Mouse (Mus musculus): Measurements from ENCODE around the gene Rnf8. TPM values are rescaled to one million over a fixed set of nuclear protein-coding genes. Genes with fewer than 3 reads are reported as not detected.
A peak's percentile ranks its signal among the peaks of the same experiment; 100 is the strongest.
"Not testable (repeated sequence)": the region's sequence is repeated elsewhere in the genome, so short reads cannot be mapped to it uniquely, and the experiment has no call there.

Rnf8 gene
- polyA plus RNA-seq, 1 experiment from 2014 or later = 63.7 TPM

DNA sequence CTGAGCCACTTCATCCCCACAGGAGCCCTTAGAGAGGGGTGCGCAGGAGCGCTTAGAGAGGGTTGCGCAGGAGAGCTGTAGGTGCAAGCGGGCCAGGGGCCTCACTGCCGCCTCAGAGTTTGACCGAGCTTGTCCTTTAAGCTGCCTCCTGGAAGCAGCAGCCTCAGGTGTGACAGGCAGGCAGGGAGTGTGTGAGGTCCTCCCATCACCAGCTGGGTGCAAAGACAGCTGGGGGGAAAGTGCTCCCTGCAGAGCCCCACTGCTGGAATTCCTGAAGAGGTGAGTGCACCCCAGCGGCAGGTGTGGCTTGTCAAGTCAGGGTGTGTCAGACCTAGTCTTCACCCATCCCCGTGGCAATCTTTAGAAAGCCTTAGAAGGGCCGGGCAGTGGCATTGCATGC lies 27.7 kb upstream of the Rnf8 start:
- ATAC-seq (ENCODE audit: insufficient read depth, low FRiP score) = 0 out of 2 replicates have a peak, but pooled peaks have one; percentile 25
- H3K27ac ChIP-seq (ENCODE audit: low read length) = no peak overlapping the region
- H3K4me3 ChIP-seq (replicated peaks; ENCODE audit: low read length) = no peak overlapping the region
- peaks cover 3% of the 10 kb centered on the region; the same call in 1 of the 2 replicates for H3K4me1 ChIP-seq (ENCODE audit: control insufficient read depth, insufficient read depth, low read length)
- H3K27me3 ChIP-seq (ENCODE audit: control insufficient read depth, insufficient read depth, low read length) = no peaks in the 10 kb centered on the region
- 65% methylated on average over 9 of the region's 9 CpGs for WGBS
- no peaks in the 10 kb centered on the region for H3K9me3 ChIP-seq (replicated peaks; ENCODE audit: control insufficient read depth, low read length)
- H3K4me2 ChIP-seq (ENCODE audit: low read depth, low read length) = no peak overlapping the region
- H3K9ac ChIP-seq (ENCODE audit: low read length) = no peak overlapping the region
- no peaks in the 10 kb centered on the region for H3K36me3 ChIP-seq (ENCODE audit: control insufficient read depth, insufficient read depth, low read length)

GRCm38 (mm10) chr17:29589221-29589898 lies 25.2 kb upstream of the Rnf8 start:
- Histone ChIP-seq H3K4me3 (replicated peaks; ENCODE audit: low read length) (no peak overlapping the region), H3K36me3 (ENCODE audit: control insufficient read depth, insufficient read depth, low read length) (no peaks in the 10 kb centered on the region), H3K4me1 (ENCODE audit: control insufficient read depth, insufficient read depth, low read length) (peaks cover 3% of the 10 kb centered on the region; the same call in 1 of the 2 replicates), H3K9ac (ENCODE audit: low read length) (no peak overlapping the region), H3K27me3 (ENCODE audit: control insufficient read depth, insufficient read depth, low read length) (no peaks in the 10 kb centered on the region), H3K9me3 (replicated peaks; ENCODE audit: control insufficient read depth, low read length) (no peaks in the 10 kb centered on the region), H3K4me2 (ENCODE audit: low read depth, low read length) (no peak overlapping the region), H3K27ac (ENCODE audit: low read length) (no peak overlapping the region)
- ATAC-seq (ENCODE audit: insufficient read depth, low FRiP score) = 0 out of 2 replicates have a peak, but pooled peaks have one; percentile 18
- 54% methylated on average over 11 of the region's 11 CpGs for WGBS

DNA sequence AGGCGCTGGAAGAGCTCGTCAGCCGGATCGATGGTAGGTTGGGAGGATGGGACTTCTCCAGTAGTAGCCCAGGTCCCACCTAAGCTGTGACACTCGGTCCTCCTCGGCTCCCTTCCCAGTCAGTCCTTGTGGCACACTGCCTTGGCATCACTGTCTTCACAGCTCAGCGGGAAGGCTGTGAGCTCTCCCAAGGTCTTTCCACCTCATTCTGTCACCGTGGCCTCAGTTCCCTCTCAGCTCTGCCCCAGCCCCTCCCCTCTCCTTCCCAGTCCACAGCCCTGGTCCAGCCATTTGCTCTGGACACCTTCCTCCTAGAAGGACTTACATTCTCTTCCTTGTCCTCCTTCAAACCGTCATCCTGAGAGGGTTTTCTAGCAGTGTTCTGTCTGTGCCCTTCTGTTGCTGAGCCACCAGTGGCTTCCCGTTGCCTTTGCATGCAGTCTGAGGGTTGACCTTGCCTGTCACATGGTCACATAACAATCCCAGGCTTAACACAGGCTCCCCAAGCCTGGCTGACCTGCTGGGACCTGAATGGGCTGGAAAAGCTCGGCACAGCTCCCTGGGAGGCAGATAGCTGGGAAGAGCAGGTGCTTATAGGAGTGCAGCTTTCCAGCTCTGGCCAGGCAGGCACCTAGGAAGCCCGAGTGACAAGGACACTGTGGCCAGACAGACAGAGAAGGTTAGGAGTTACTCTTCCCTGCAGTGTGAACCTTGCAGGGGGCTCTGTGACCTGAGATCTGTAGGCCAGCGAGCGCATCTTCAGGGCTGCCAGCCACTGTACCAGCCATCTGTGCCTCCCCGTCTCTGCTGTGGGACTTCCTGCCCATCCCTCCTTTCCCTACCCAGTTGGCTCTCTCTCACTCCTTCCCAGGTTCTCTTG lies 18.5 kb upstream of the Rnf8 start:
- 81% methylated on average over 15 of the region's 15 CpGs for WGBS
- Histone ChIP-seq H3K4me1 (ENCODE audit: control insufficient read depth, insufficient read depth, low read length) (no peaks in the 10 kb centered on the region), H3K9ac (ENCODE audit: low read length) (no peak overlapping the region), H3K27me3 (ENCODE audit: control insufficient read depth, insufficient read depth, low read length) (no peaks in the 10 kb centered on the region), H3K9me3 (replicated peaks; ENCODE audit: control insufficient read depth, low read length) (no peaks in the 10 kb centered on the region), H3K36me3 (ENCODE audit: control insufficient read depth, insufficient read depth, low read length) (peaks cover 6% of the 10 kb centered on the region; the same call in 1 of the 2 replicates), H3K27ac (ENCODE audit: low read length) (no peak overlapping the region), H3K4me2 (ENCODE audit: low read depth, low read length) (no peak overlapping the region), H3K4me3 (replicated peaks; ENCODE audit: low read length) (no peak overlapping the region)
- no peak for ATAC-seq (ENCODE audit: insufficient read depth, low FRiP score)

DNA sequence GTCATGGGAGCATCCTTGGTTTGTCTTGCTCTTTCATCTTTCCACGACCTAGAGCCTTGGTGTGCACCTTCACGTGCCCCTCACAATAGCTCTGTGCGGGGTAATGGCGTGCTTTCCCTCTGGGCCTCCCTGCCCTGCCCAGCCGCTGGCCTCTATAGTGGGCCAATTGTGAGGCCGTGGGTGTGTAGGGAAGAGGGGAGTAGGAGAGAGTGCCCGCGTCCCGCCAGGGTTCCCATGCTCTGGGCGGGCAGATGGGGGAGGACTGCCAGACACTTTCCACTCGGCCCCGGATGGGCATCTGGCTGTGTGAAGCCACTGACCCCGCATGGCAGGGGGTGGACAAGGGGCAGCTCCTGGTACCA lies 17.8 kb upstream of the Rnf8 start:
- Histone ChIP-seq H3K27ac (ENCODE audit: low read length) (no peak overlapping the region), H3K4me2 (ENCODE audit: low read depth, low read length) (no peak overlapping the region), H3K4me1 (ENCODE audit: control insufficient read depth, insufficient read depth, low read length) (no peaks in the 10 kb centered on the region), H3K9ac (ENCODE audit: low read length) (no peak overlapping the region), H3K4me3 (replicated peaks; ENCODE audit: low read length) (no peak overlapping the region), H3K9me3 (replicated peaks; ENCODE audit: control insufficient read depth, low read length) (no peaks in the 10 kb centered on the region), H3K36me3 (ENCODE audit: control insufficient read depth, insufficient read depth, low read length) (peaks cover 10% of the 10 kb centered on the region), H3K27me3 (ENCODE audit: control insufficient read depth, insufficient read depth, low read length) (no peaks in the 10 kb centered on the region)
- no peak for ATAC-seq (ENCODE audit: insufficient read depth, low FRiP score)
- 87% methylated on average over 13 of the region's 13 CpGs for WGBS

GRCm38 (mm10) chr17:29599051-29599450 lies 15.5 kb upstream of the Rnf8 start:
- WGBS = 96% methylated on average over 14 of the region's 14 CpGs
- no peak for ATAC-seq (ENCODE audit: insufficient read depth, low FRiP score)
- no peak overlapping the region for H3K9ac ChIP-seq (ENCODE audit: low read length)
- no peaks in the 10 kb centered on the region for H3K27me3 ChIP-seq (ENCODE audit: control insufficient read depth, insufficient read depth, low read length)
- no peak overlapping the region for H3K4me2 ChIP-seq (ENCODE audit: low read depth, low read length)
- H3K4me1 ChIP-seq (ENCODE audit: control insufficient read depth, insufficient read depth, low read length) = no peaks in the 10 kb centered on the region
- no peak overlapping the region for H3K27ac ChIP-seq (ENCODE audit: low read length)
- no peak overlapping the region for H3K4me3 ChIP-seq (replicated peaks; ENCODE audit: low read length)
- no peaks in the 10 kb centered on the region for H3K9me3 ChIP-seq (replicated peaks; ENCODE audit: control insufficient read depth, low read length)
- peaks cover 14% of the 10 kb centered on the region for H3K36me3 ChIP-seq (ENCODE audit: control insufficient read depth, insufficient read depth, low read length)

DNA sequence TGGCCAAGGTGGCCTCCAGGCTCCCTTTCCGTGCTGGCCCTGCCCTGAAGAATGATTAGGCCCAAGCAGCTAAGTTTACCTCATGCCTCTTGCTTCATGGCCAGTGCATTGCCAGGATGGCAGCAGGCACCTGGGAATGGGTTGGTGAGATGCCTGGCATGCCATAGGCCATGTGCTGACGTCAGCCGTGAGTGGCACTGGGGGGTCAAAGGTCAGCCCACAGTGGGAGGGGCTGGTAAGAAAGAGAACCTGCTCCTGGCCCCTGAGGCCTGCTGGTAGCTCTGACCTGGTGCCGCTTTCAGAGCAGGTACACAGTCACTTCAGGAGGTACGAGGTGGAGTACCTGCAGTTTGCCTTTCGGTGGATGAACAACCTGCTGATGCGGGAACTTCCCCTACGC lies 15.1 kb upstream of the Rnf8 start:
- Histone ChIP-seq H3K4me2 (ENCODE audit: low read depth, low read length) (no peak overlapping the region), H3K9me3 (replicated peaks; ENCODE audit: control insufficient read depth, low read length) (no peaks in the 10 kb centered on the region), H3K4me1 (ENCODE audit: control insufficient read depth, insufficient read depth, low read length) (no peaks in the 10 kb centered on the region), H3K9ac (ENCODE audit: low read length) (no peak overlapping the region), H3K27me3 (ENCODE audit: control insufficient read depth, insufficient read depth, low read length) (no peaks in the 10 kb centered on the region), H3K4me3 (replicated peaks; ENCODE audit: low read length) (no peak overlapping the region), H3K36me3 (ENCODE audit: control insufficient read depth, insufficient read depth, low read length) (peaks cover 14% of the 10 kb centered on the region), H3K27ac (ENCODE audit: low read length) (no peak overlapping the region)
- no peak for ATAC-seq (ENCODE audit: insufficient read depth, low FRiP score)
- 83% methylated on average over 8 of the region's 8 CpGs for WGBS

DNA sequence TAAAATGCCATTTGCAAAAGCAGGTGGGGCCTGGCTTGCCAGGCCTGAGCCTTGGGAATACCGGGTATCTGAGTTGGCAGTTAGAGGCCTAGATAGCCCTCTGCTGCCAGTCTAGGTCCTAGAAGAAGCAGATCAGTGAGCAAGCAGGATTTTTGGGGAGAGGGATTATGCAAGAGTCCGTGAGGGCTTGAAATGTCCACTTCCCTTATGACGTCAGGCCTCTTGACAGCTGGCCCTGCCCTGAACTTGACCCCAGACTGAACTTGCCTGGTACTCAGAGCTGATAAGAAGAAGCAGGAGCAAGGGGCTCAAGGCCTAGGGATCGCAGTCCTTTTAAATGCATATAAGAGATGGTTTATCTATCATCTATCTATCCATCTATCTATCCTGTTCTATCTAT lies 13.2 kb upstream of the Rnf8 start:
- Histone ChIP-seq H3K9me3 (replicated peaks; ENCODE audit: control insufficient read depth, low read length) (no peaks in the 10 kb centered on the region), H3K4me2 (ENCODE audit: low read depth, low read length) (no peak overlapping the region), H3K4me3 (replicated peaks; ENCODE audit: low read length) (no peak overlapping the region), H3K9ac (ENCODE audit: low read length) (no peak overlapping the region), H3K4me1 (ENCODE audit: control insufficient read depth, insufficient read depth, low read length) (no peaks in the 10 kb centered on the region), H3K27ac (ENCODE audit: low read length) (no peak overlapping the region), H3K27me3 (ENCODE audit: control insufficient read depth, insufficient read depth, low read length) (no peaks in the 10 kb centered on the region), H3K36me3 (ENCODE audit: control insufficient read depth, insufficient read depth, low read length) (peaks cover 10% of the 10 kb centered on the region)
- WGBS = 51% methylated on average over 4 of the region's 4 CpGs
- ATAC-seq (ENCODE audit: insufficient read depth, low FRiP score) = no peak

DNA sequence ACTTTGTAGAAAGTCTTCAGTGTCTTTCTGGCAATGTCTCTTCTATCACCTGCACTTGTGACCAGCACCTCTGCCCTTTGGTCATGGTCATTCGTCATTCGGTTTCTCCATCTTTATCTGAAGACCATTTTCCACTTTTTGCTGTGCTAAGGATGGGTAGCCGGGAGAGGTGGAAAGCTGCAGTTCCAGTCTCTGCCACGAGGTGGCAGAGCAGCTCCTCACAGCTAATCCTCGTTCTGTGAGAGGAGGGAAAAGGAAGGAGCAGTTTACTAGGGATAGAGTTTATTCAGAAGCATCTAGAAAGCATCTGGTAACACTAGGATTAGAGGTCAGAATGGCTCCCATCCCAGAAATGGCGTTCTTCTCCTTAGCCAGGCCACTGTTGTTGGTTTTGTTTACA lies 11.3 kb upstream of the Rnf8 start:
- no peak overlapping the region for H3K4me3 ChIP-seq (replicated peaks; ENCODE audit: low read length)
- no peak overlapping the region for H3K9ac ChIP-seq (ENCODE audit: low read length)
- 23% methylated on average over 6 of the region's 6 CpGs for WGBS
- H3K27me3 ChIP-seq (ENCODE audit: control insufficient read depth, insufficient read depth, low read length) = no peaks in the 10 kb centered on the region
- no peak for ATAC-seq (ENCODE audit: insufficient read depth, low FRiP score)
- H3K27ac ChIP-seq (ENCODE audit: low read length) = no peak overlapping the region
- no peaks in the 10 kb centered on the region for H3K9me3 ChIP-seq (replicated peaks; ENCODE audit: control insufficient read depth, low read length)
- no peak overlapping the region for H3K4me2 ChIP-seq (ENCODE audit: low read depth, low read length)
- H3K4me1 ChIP-seq (ENCODE audit: control insufficient read depth, insufficient read depth, low read length) = no peaks in the 10 kb centered on the region
- peaks cover 10% of the 10 kb centered on the region for H3K36me3 ChIP-seq (ENCODE audit: control insufficient read depth, insufficient read depth, low read length)

- H3K27ac ChIP-seq (ENCODE audit: low read length); ATAC-seq (ENCODE audit: insufficient read depth, low FRiP score); H3K27me3 ChIP-seq (ENCODE audit: control insufficient read depth, insufficient read depth, low read length); H3K9me3 ChIP-seq (replicated peaks; ENCODE audit: control insufficient read depth, low read length); H3K9ac ChIP-seq (ENCODE audit: low read length); H3K4me2 ChIP-seq (ENCODE audit: low read depth, low read length); H3K4me3 ChIP-seq (replicated peaks; ENCODE audit: low read length); H3K36me3 ChIP-seq (ENCODE audit: control insufficient read depth, insufficient read depth, low read length): not testable (repeated sequence)
- WGBS = 84% methylated on average over 5 of the region's 5 CpGs
- H3K4me1 ChIP-seq (ENCODE audit: control insufficient read depth, insufficient read depth, low read length) = peaks cover 23% of the 10 kb centered on the region
Measured at GRCm38 (mm10) chr17:29613453-29613852, 1.1 kb upstream of the Rnf8 start.

Measured in stomach, embryonic 16.5 days (tissue).